Mouse (Mus musculus) neural tube, embryonic 11.5 days (tissue): ENCODE measurements at regions not wholly inside any gene's neighbourhood (a gene's known extent, or its start where the extent isn't known, plus 50 kb on each side); places are given as distances from the start of the nearest gene placed in this dataset.

Experiments
- ATAC-seq: fragments of 200-750 bp; cut with Nextera tagmentation; 2 replicates; pipeline ENCODE4 v1.8.0; 2017; ENCODE audit warnings: moderate number of reproducible peaks, mild to moderate bottlenecking, moderate TSS enrichment, moderate library complexity; ENCODE audit not compliant: insufficient read depth, low FRiP score, low TSS enrichment
- DNase-seq: peaks from one replicate; pipeline ENCODE4 v3.0.0-alpha.2; 2015; ENCODE audit warnings: low spot score
- H3K27ac ChIP-seq: fragments of 300-500 bp; sonication (generic); 2 replicates; pipeline ENCODE4 v1.5.1; 2014; ENCODE audit warnings: low read depth, mild to moderate bottlenecking, low read length
- H3K27me3 ChIP-seq: fragments of 300-500 bp; sonication (generic); 2 replicates; pipeline ENCODE4 v1.6.1; 2014; ENCODE audit warnings: mild to moderate bottlenecking, low read length, mixed read lengths; ENCODE audit not compliant: control insufficient read depth, insufficient read depth
- H3K36me3 ChIP-seq: fragments of 300-500 bp; sonication (generic); 2 replicates; pipeline ENCODE4 v1.6.1; 2014; ENCODE audit warnings: mild to moderate bottlenecking, low read length, moderate library complexity, mixed read lengths; ENCODE audit not compliant: control insufficient read depth, insufficient read depth
- H3K4me1 ChIP-seq: fragments of 300-500 bp; sonication (generic); 2 replicates; pipeline ENCODE4 v1.6.1; 2014; ENCODE audit warnings: low read length, mixed read lengths; ENCODE audit not compliant: control insufficient read depth, insufficient read depth
- H3K4me2 ChIP-seq: fragments of 300-500 bp; sonication (generic); 2 replicates; pipeline ENCODE4 v1.6.1; 2014; ENCODE audit warnings: low read depth, mild to moderate bottlenecking, moderate library complexity
- H3K4me3 ChIP-seq: fragments of 300-500 bp; sonication (generic); 2 replicates; pipeline ENCODE4 v1.5.1; 2014; ENCODE audit warnings: low read depth, low read length
- H3K9ac ChIP-seq: fragments of 300-500 bp; sonication (generic); 2 replicates; pipeline ENCODE4 v1.6.1; 2014; ENCODE audit warnings: mild to moderate bottlenecking, low read length
- H3K9me3 ChIP-seq: fragments of 300-500 bp; sonication (generic); 2 replicates; pipeline ENCODE4 v1.6.1; 2016; ENCODE audit warnings: low read length; ENCODE audit not compliant: control insufficient read depth
- WGBS: fragments of 180-500 bp; shearing (Covaris S2); extraction: QIAGEN DNeasy Blood & Tissue Kit; methylation state at CpG from one replicate; pipeline ENCODE4 v1.1.7; 2014; 5-methylcytosine and 5-hydroxymethylcytosine counted together

GRCm38 (mm10) chr4:105879891-105880290, 90.2 kb downstream of the Gm12728 start:
- WGBS: 70% methylated on average over 3 of the region's 3 CpGs
- H3K4me1 ChIP-seq: no peaks in the 10 kb centered on the region
- H3K4me3 ChIP-seq: no peak overlapping the region
- H3K9me3 ChIP-seq: no peaks in the 10 kb centered on the region
- H3K27me3 ChIP-seq: no peaks in the 10 kb centered on the region
- H3K9ac ChIP-seq: no peak overlapping the region
- H3K27ac ChIP-seq: no peak overlapping the region
- DNase-seq: no peak
- no peak for ATAC-seq
- no peaks in the 10 kb centered on the region for H3K36me3 ChIP-seq
- no peak overlapping the region for H3K4me2 ChIP-seq

GRCm38 (mm10) chr4:105884791-105885190, 95.1 kb downstream of the Gm12728 start:
- Histone ChIP-seq H3K9me3 (no peaks in the 10 kb centered on the region), H3K27me3 (no peaks in the 10 kb centered on the region), H3K4me2 (no peak overlapping the region), H3K36me3 (no peaks in the 10 kb centered on the region), H3K9ac (no peak overlapping the region), H3K4me1 (no peaks in the 10 kb centered on the region), H3K4me3 (no peak overlapping the region), H3K27ac (no peak overlapping the region)
- DNase-seq (no peak), ATAC-seq (no peak)
- WGBS: 61% methylated on average over 3 of the region's 3 CpGs

- ATAC-seq: no peak
- Histone ChIP-seq H3K4me2 (no peak overlapping the region), H3K4me3 (no peak overlapping the region), H3K27ac (no peak overlapping the region), H3K36me3 (no peaks in the 10 kb centered on the region), H3K4me1 (no peaks in the 10 kb centered on the region), H3K27me3 (no peaks in the 10 kb centered on the region), H3K9me3 (no peaks in the 10 kb centered on the region), H3K9ac (no peak overlapping the region)
- 92% methylated on average over 4 of the region's 4 CpGs for WGBS
- no peak for DNase-seq
Measured at GRCm38 (mm10) chr4:105891438-105891837, 101.8 kb downstream of the Gm12728 start.

- no peak for DNase-seq
- Histone ChIP-seq H3K9me3 (no peaks in the 10 kb centered on the region), H3K36me3 (no peaks in the 10 kb centered on the region), H3K27me3 (no peaks in the 10 kb centered on the region), H3K4me2 (no peak overlapping the region), H3K4me3 (no peak overlapping the region), H3K9ac (no peak overlapping the region), H3K27ac (no peak overlapping the region), H3K4me1 (no peaks in the 10 kb centered on the region)
- no peak for ATAC-seq
- 85% methylated on average over 2 of the region's 2 CpGs for WGBS
Measured at GRCm38 (mm10) chr4:105892065-105892464, 102.4 kb downstream of the Gm12728 start.

GRCm38 (mm10) chr4:105895116-105895515, 105.4 kb downstream of the Gm12728 start:
- no peak overlapping the region for H3K27ac ChIP-seq
- no peaks in the 10 kb centered on the region for H3K27me3 ChIP-seq
- ATAC-seq (no peak), DNase-seq (no peak)
- H3K4me3 ChIP-seq: no peak overlapping the region
- H3K36me3 ChIP-seq: no peaks in the 10 kb centered on the region
- H3K9ac ChIP-seq: no peak overlapping the region
- 78% methylated on average over 2 of the region's 2 CpGs for WGBS
- no peaks in the 10 kb centered on the region for H3K9me3 ChIP-seq
- no peak overlapping the region for H3K4me2 ChIP-seq
- H3K4me1 ChIP-seq: no peaks in the 10 kb centered on the region

GRCm38 (mm10) chr4:105898054-105898847, 108.6 kb downstream of the Gm12728 start:
- no peaks in the 10 kb centered on the region for H3K4me1 ChIP-seq
- no peaks in the 10 kb centered on the region for H3K36me3 ChIP-seq
- no peak overlapping the region for H3K4me2 ChIP-seq
- H3K4me3 ChIP-seq: no peak overlapping the region
- no peak overlapping the region for H3K27ac ChIP-seq
- no peak overlapping the region for H3K9ac ChIP-seq
- 95% methylated on average over 5 of the region's 5 CpGs for WGBS
- H3K9me3 ChIP-seq: no peaks in the 10 kb centered on the region
- H3K27me3 ChIP-seq: no peaks in the 10 kb centered on the region
- DNase-seq (no peak), ATAC-seq (no peak)

- H3K27me3 ChIP-seq: no peaks in the 10 kb centered on the region
- no peak overlapping the region for H3K4me2 ChIP-seq
- no peak overlapping the region for H3K27ac ChIP-seq
- no peaks in the 10 kb centered on the region for H3K36me3 ChIP-seq
- no peak overlapping the region for H3K4me3 ChIP-seq
- DNase-seq: no peak
- H3K9me3 ChIP-seq: no peaks in the 10 kb centered on the region
- no peak for ATAC-seq
- H3K9ac ChIP-seq: no peak overlapping the region
- WGBS: 21% methylated on average over 8 of the region's 8 CpGs
- no peaks in the 10 kb centered on the region for H3K4me1 ChIP-seq
Measured at GRCm38 (mm10) chr4:105904896-105905295, 115.2 kb downstream of the Gm12728 start.

- Histone ChIP-seq H3K4me3 (no peak overlapping the region), H3K4me2 (no peak overlapping the region), H3K4me1 (no peaks in the 10 kb centered on the region), H3K27me3 (no peaks in the 10 kb centered on the region), H3K36me3 (no peaks in the 10 kb centered on the region), H3K9ac (no peak overlapping the region), H3K9me3 (no peaks in the 10 kb centered on the region), H3K27ac (no peak overlapping the region)
- ATAC-seq: no peak
- no peak for DNase-seq
- WGBS: 89% methylated on average over 4 of the region's 4 CpGs
Measured at GRCm38 (mm10) chr4:105906411-105906810, 116.7 kb downstream of the Gm12728 start.

GRCm38 (mm10) chr4:105907611-105908010, 117.9 kb downstream of the Gm12728 start:
- 82% methylated on average over 7 of the region's 7 CpGs for WGBS
- Histone ChIP-seq H3K27me3 (no peaks in the 10 kb centered on the region), H3K4me3 (no peak overlapping the region), H3K4me1 (no peaks in the 10 kb centered on the region), H3K36me3 (no peaks in the 10 kb centered on the region), H3K4me2 (no peak overlapping the region), H3K27ac (no peak overlapping the region), H3K9ac (no peak overlapping the region), H3K9me3 (no peaks in the 10 kb centered on the region)
- no peak for ATAC-seq
- no peak for DNase-seq
